Mouse (Mus musculus) C2C12 (cell line): ENCODE data around the gene Abhd14b.

Source experiments
- CEBPB ChIP-seq: IDR thresholded peaks from one replicate; pipeline ENCODE4 v1.6.1; 2011; ENCODE audit warnings: low read depth, mild to moderate bottlenecking, control low read depth, moderate library complexity
- CTCF ChIP-seq: IDR thresholded peaks from one replicate; pipeline ENCODE4 v1.5.1; 2011; ENCODE audit not compliant: control insufficient read depth, insufficient read depth, insufficient read length
- FOSL1 ChIP-seq: IDR thresholded peaks from one replicate; pipeline ENCODE4 v1.8.0; 2011; ENCODE audit warnings: mild to moderate bottlenecking, low read length; ENCODE audit not compliant: poor library complexity, insufficient read depth, severe bottlenecking
- MAX ChIP-seq: IDR thresholded peaks from one replicate; pipeline ENCODE4 v1.6.1; 2011; ENCODE audit warnings: mild to moderate bottlenecking, control low read depth
- MYOG ChIP-seq: IDR thresholded peaks from one replicate; pipeline ENCODE4 v1.6.1; 2011; ENCODE audit not compliant: control insufficient read depth, insufficient read length; ENCODE audit errors: extremely low read depth
- USF1 ChIP-seq: IDR thresholded peaks from one replicate; pipeline ENCODE4 v1.6.1; 2011; ENCODE audit warnings: low read depth, mild to moderate bottlenecking, control low read depth, moderate library complexity

DNA sequence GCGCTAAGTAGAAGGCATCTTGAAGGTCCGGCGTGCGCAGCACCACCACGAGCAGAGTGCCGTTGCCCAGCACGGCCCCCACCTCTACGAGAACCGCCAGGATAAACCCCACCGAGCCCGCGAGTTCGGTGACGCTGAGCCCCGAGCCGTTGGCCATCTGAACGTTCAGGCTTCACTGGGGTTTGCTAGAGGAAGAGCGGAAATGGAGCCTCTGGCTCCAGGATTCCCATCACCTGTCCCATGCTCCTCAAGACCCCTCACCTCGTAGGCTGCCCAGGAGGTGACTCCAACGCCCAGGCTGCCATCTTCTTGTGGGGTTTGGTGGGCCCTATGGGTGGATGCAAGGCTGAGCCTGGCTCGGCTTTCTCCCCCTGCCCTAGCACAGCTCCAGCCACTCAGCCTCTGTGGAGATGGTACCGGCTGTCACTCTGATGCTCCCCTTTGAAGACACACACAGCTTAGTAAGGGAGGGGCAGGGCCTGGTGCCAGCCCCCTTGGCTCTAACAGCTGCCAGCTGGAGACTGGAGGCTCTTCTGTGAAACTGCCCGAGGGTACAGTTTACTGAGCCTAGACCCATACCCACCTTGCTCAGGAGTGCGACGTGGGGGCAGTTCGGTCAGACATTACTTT, 18.4 kb downstream of the Abhd14b start, which contains the start of gene Gpr62:
- TF ChIP-seq CTCF (no peak), MAX (no peak), USF1 (no peak), CEBPB (no peak), FOSL1 (no peak), MYOG (no peak)
